Mouse (Mus musculus) embryonic facial prominence, embryonic 11.5 days (tissue): ENCODE measurements at regions not wholly inside any gene's neighbourhood (a gene's known extent, or its start where the extent isn't known, plus 50 kb on each side); places are given as distances from the start of the nearest gene placed in this dataset.

ENCODE experiments used
- ATAC-seq: fragments of 200-750 bp; cut with Nextera tagmentation; replicated peaks from 2 replicates; pipeline ENCODE4 v1.8.0; 2017; ENCODE audit warnings: low read depth; ENCODE audit not compliant: insufficient number of reproducible peaks, low FRiP score, low TSS enrichment
- DNase-seq: peaks from one replicate; pipeline ENCODE4 v3.0.0-alpha.2; 2015; ENCODE audit warnings: low spot score
- H3K27ac ChIP-seq: fragments of 300-500 bp; sonication (generic); replicated peaks from 2 replicates; pipeline ENCODE4 v1.5.1; 2014; ENCODE audit warnings: mild to moderate bottlenecking, low read depth, low read length, control low read depth
- H3K27me3 ChIP-seq: fragments of 300-500 bp; sonication (generic); 2 replicates; pipeline ENCODE4 v1.6.1; 2014; ENCODE audit warnings: mild to moderate bottlenecking, low read length, moderate library complexity, mixed read lengths; ENCODE audit not compliant: control insufficient read depth, insufficient read depth
- H3K36me3 ChIP-seq: fragments of 300-500 bp; sonication (generic); replicated peaks from 2 replicates; pipeline ENCODE4 v1.6.1; 2014; ENCODE audit warnings: low read depth, mild to moderate bottlenecking, low read length, moderate library complexity, mixed read lengths; ENCODE audit not compliant: control insufficient read depth, insufficient read depth
- H3K4me1 ChIP-seq: fragments of 300-500 bp; sonication (generic); 2 replicates; pipeline ENCODE4 v1.6.1; 2014; ENCODE audit warnings: low read length, mixed read lengths; ENCODE audit not compliant: control insufficient read depth, insufficient read depth
- H3K4me2 ChIP-seq: fragments of 300-500 bp; sonication (generic); 2 replicates; pipeline ENCODE4 v1.6.1; 2014; ENCODE audit warnings: low read depth, mild to moderate bottlenecking, control low read depth, low read length, moderate library complexity
- H3K4me3 ChIP-seq: fragments of 300-500 bp; sonication (generic); 2 replicates; pipeline ENCODE4 v1.5.1; 2014; ENCODE audit warnings: low read depth, low read length, control low read depth
- H3K9ac ChIP-seq: fragments of 300-500 bp; sonication (generic); replicated peaks from 2 replicates; pipeline ENCODE4 v1.6.1; 2014; ENCODE audit warnings: mild to moderate bottlenecking, control low read depth, low read length
- H3K9me3 ChIP-seq: fragments of 300-500 bp; sonication (generic); replicated peaks from 2 replicates; pipeline ENCODE4 v1.6.1; 2016; ENCODE audit warnings: mild to moderate bottlenecking, low read length, inconsistent platforms, mixed read lengths; ENCODE audit not compliant: control insufficient read depth
- WGBS: fragments of 180-500 bp; shearing (Covaris S2); extraction: QIAGEN DNeasy Blood & Tissue Kit; methylation state at CpG from one replicate; pipeline ENCODE4 v1.1.7; 2014; 5-methylcytosine and 5-hydroxymethylcytosine counted together

- WGBS: 91% methylated on average over 1 of the region's 1 CpGs
These were observed 165.0 kb downstream of the Cth start for GRCm38 (mm10) chr3:157759856-157760255.

DNA sequence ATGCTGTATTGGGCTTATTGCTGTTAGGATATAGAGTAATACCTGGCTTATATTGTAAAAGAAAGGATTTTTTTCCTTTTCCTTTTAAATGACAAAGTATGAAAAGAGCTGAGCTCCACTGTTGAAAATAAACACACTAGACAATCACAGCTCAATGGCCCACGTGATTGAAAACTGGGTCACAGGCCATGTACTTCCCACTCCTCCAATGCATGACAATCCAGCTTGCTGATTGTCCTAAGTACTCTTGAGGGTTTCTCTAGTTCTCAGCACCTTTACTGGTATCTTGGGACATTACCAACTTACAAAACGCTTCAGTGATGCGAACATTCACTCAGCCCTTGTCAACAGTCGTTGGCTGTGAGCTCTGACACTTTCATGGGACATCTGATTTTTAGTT is 170.1 kb downstream of the Cth start:
- DNase-seq: no peak
- H3K4me1 ChIP-seq: no peaks in the 10 kb centered on the region
- H3K27me3 ChIP-seq: no peaks in the 10 kb centered on the region
- H3K9me3 ChIP-seq: no peaks in the 10 kb centered on the region
- no peak overlapping the region for H3K27ac ChIP-seq
- no peak overlapping the region for H3K9ac ChIP-seq
- H3K36me3 ChIP-seq: no peaks in the 10 kb centered on the region
- H3K4me3 ChIP-seq: no peak overlapping the region
- H3K4me2 ChIP-seq: no peak overlapping the region
- 80% methylated on average over 4 of the region's 4 CpGs for WGBS
- ATAC-seq: no peak

More at GRCm38 (mm10) chr3:157759856-157760255, 165.0 kb downstream of the Cth start:
- Histone ChIP-seq H3K9me3 (no peaks in the 10 kb centered on the region), H3K27me3 (no peaks in the 10 kb centered on the region), H3K9ac (no peak overlapping the region), H3K4me1 (no peaks in the 10 kb centered on the region), H3K36me3 (no peaks in the 10 kb centered on the region), H3K27ac (no peak overlapping the region), H3K4me3 (no peak overlapping the region), H3K4me2 (no peak overlapping the region)
- ATAC-seq (no peak), DNase-seq (no peak)

- Histone ChIP-seq H3K9me3 (no peaks in the 10 kb centered on the region), H3K27me3 (no peaks in the 10 kb centered on the region), H3K4me2 (no peak overlapping the region), H3K27ac (no peak overlapping the region), H3K4me1 (no peaks in the 10 kb centered on the region), H3K9ac (no peak overlapping the region), H3K36me3 (no peaks in the 10 kb centered on the region), H3K4me3 (no peak overlapping the region)
- no peak for DNase-seq
- WGBS: 80% methylated on average over 3 of the region's 3 CpGs
- no peak for ATAC-seq
These were observed 174.6 kb downstream of the Cth start for GRCm38 (mm10) chr3:157750266-157750665.

GRCm38 (mm10) chr3:157748395-157749037 is 176.4 kb downstream of the Cth start:
- WGBS: 41% methylated on average over 3 of the region's 3 CpGs
- DNase-seq (no peak), ATAC-seq (no peak)
- H3K9ac ChIP-seq: no peak overlapping the region
- H3K27me3 ChIP-seq: no peaks in the 10 kb centered on the region
- no peaks in the 10 kb centered on the region for H3K36me3 ChIP-seq
- H3K4me1 ChIP-seq: no peaks in the 10 kb centered on the region
- no peak overlapping the region for H3K27ac ChIP-seq
- no peaks in the 10 kb centered on the region for H3K9me3 ChIP-seq
- no peak overlapping the region for H3K4me3 ChIP-seq
- H3K4me2 ChIP-seq: no peak overlapping the region

DNA sequence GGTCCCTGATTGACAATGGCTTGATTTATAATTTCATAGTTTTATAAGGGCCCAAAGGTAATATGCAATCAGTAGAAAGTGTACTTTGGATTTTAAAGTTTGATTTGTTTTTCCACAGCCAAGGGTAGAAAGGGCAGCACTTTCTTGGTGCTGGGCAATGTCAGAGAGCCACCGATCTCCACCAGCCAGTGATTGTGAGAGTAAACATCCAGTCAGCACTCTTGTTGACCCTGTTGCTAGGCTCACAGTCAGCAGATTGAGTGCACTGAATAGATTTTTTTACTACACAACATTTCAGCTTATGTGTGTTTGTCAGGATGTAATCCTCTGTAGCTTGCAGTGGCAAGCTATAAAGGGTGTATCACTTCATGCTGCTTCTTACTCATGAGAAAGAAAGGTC is 176.3 kb downstream of the Ptger3 start:
- 88% methylated on average over 1 of the region's 1 CpGs for WGBS
- Histone ChIP-seq H3K4me2 (no peak overlapping the region), H3K9ac (no peak overlapping the region), H3K4me1 (no peaks in the 10 kb centered on the region), H3K27ac (no peak overlapping the region), H3K4me3 (no peak overlapping the region), H3K27me3 (no peaks in the 10 kb centered on the region), H3K9me3 (no peaks in the 10 kb centered on the region), H3K36me3 (no peaks in the 10 kb centered on the region)
- ATAC-seq (no peak), DNase-seq (no peak)

GRCm38 (mm10) chr3:157739628-157740294 is 173.1 kb downstream of the Ptger3 start:
- 85% methylated on average over 1 of the region's 1 CpGs for WGBS
- no peak for DNase-seq

GRCm38 (mm10) chr3:157732136-157732940 is 165.6 kb downstream of the Ptger3 start:
- Histone ChIP-seq H3K4me2 (no peak overlapping the region), H3K4me3 (no peak overlapping the region), H3K9ac (no peak overlapping the region), H3K27me3 (no peaks in the 10 kb centered on the region), H3K36me3 (no peaks in the 10 kb centered on the region), H3K4me1 (no peaks in the 10 kb centered on the region), H3K9me3 (no peaks in the 10 kb centered on the region), H3K27ac (no peak overlapping the region)
- no peak for ATAC-seq
- WGBS: 75% methylated on average over 4 of the region's 4 CpGs
- DNase-seq: no peak

More at GRCm38 (mm10) chr3:157739628-157740294, 173.1 kb downstream of the Ptger3 start:
- Histone ChIP-seq H3K4me3 (no peak overlapping the region), H3K27me3 (no peaks in the 10 kb centered on the region), H3K27ac (no peak overlapping the region), H3K4me1 (no peaks in the 10 kb centered on the region), H3K9me3 (no peaks in the 10 kb centered on the region), H3K9ac (no peak overlapping the region), H3K36me3 (no peaks in the 10 kb centered on the region), H3K4me2 (no peak overlapping the region)
- ATAC-seq: no peak
